Mouse (Mus musculus) heart, adult 10 weeks (tissue): ENCODE results near the gene Lrp10. TPM values are rescaled to one million over a fixed set of nuclear protein-coding genes. Genes with fewer than 3 reads are reported as not detected.

Source experiments
- polyA plus RNA-seq: library from polyadenylated mRNA; stranded (reverse); fragments of 350-450 nt; fragmentation: Illumina TruSeq; extraction: RNeasy Lipid Tissue Mini Kit (QIAGEN cat#74804); gene quantifications from one replicate; pipeline ENCODE4 v1.2.3, GENCODE M21; 2014; ENCODE audit warnings: low read depth, low replicate concordance

The Lrp10 gene
- polyA plus RNA-seq, result 37.3 TPM

DNA sequence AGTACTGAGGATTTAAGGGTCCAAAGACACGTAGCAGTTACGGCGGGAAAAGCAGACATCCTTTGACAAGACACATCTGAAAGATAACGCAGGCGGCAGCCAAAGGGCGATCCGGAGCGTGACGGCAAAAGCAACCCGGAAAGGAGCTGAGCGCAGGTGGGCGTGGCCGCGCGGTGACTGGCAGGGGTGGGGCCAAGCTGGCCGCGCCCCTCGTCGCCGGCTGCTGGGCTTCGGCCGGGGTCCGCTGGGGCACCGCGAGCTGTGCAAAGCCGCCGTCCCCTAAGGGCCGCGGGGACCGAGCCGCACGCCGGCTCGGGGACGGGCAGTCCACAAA, at the start of gene Lrp10:
Gene Lrp10, plus strand, starts transcription at position 179 of the 334 bp plus-strand sequence.

DNA sequence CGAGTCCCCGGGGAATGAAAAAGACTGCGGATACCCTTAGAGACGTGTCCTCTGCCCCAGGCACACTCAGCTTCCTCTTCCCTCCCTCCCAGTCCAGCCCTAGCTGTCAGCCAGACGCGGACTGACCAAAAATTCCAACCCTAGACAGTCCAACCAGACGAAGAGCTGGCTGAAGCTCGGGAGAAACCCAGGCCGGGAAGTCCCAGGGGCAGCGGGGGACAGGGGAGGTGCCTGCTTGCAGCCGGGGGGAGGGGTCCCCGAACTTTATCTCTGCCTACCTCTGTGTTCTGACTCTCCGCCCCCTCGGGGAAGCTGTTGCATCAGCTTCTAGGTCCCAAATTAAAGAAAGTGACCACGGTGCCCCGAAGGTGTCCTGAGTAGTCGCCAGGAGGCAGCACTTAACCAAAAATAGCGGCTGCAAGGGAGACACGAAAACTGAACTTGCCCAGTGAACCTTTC, 46.3 kb upstream of the Lrp10 start, which contains the start of gene Slc7a7:
Gene Slc7a7, minus strand, starts transcription at position 158 of the 459 bp plus-strand sequence.

DNA sequence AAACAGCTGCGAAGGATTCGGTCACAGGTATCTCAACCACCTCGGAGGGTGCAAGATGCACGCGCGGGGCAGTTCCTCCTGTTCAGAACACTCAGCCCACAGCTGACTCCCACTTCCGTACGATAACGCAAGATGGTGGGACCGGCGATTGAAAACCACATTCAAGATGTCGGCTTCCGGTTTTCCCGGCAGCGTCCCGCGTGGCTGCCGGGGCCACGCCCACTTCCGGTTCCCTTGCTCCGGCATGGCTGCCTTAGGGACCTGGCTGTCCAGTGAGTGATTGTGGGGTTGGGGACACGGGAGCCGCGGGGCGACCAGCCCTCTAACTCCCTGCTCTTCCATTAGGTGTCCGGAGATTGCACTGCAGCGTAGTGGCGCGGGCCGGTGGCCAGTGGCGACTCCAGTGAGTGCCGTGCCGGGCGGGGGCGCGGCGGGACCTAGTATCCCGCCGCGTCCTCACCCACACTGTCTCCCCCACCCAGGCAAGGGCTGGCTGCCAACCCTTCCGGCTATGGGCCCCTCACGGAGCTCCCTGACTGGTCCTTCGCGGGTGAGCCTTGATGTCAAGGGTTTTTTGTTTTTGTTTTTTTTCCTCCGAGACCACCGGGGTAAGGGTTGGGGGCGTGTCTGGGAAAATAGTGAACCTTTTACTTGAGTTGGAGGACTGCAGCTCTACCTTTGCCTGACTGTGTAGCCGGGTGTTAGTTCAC, 37.1 kb upstream of the Lrp10 start, which contains the start of gene Mrpl52:
Gene Mrpl52, plus strand, starts transcription at position 221 of the 710 bp plus-strand sequence.

DNA sequence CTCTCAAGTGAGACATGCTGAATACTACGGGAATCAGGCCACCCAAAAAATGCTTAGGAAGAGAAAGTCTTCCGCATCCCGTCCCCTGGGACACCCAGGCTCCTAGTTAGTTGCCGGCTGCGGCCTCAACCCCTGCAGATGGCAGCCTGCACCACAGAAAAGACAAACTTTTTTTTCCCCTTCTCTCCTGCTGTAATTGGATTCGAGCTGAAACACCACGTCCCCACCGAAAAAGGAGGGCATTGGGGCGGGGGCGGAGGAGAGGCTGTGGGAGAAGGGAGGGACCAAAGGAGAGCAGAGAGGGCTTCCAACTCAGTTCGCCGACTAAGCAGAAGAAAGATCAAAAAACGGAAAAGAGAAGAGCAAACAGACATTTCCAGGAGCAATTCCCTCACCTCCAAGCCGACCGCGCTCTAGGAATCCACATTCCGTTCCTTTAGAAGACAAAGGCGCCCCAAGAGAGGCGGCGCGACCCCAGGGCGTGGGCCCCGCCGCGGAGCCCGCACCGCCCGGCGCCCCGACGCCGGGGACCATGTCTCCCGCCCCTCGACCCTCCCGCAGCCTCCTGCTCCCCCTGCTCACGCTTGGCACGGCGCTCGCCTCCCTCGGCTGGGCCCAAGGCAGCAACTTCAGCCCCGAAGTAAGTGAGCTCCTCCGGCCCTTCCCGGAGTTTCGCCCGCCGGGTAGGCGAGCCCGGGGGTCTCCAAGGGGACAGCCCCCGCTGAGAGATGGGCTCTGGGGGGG, 32.4 kb upstream of the Lrp10 start, which contains the start of gene Mmp14:
Gene Mmp14, plus strand, starts transcription at position 279 of the 744 bp plus-strand sequence.

DNA sequence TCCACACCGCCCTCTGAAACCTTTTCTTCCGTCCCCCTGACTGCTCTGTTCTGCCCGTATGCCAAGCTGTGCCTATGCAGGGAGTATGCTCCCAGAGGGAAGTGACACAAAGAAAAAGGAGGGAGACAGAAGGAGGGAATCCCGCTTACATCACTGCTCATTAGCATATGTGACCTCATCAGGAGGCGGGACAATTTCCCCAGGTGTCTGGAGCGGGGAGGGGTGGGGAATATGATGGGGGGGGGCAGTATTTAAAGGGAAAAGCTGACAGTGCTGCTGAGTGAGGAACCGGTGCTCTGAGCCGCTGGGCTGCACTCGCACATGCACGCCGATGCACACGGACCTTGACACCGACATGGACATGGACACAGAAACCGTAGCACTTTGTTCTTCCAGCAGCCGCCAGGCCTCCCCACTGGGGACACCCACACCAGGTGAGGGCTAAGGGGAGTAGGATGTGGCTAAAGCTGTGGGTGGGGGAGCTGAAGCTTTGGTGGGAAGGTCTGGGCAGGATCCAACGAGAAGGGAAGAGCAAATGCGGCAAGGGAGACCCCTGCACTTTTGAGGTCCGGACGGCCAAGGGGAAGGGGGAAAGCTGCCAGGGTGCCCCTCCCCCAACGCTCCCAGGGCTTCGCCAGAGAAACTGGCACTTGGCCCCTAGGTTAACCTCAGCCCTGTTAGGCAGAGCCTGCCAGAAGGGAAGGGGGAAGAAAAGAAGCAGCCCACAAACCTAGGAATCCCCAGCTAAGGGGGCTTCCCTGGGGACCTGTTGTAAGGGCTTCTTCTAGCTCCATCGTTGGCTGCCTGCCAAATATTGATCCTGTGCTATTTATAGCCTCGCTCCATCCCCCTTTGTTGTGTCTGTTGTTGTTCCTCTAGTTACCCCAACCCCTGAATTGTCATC, 12.3 kb downstream of the Lrp10 start, which contains the start of gene Rem2:
Gene Rem2, plus strand, starts transcription at position 160 of the 904 bp plus-strand sequence.

Other genes starting within 250 kb of the Lrp10 start
- gene Dad1, start 210.0 kb upstream of the Lrp10 start, polyA plus RNA-seq, result 110 TPM
- 50.5 TPM for gene Abhd4, start 209.9 kb upstream of the Lrp10 start, polyA plus RNA-seq
- gene Olfr49, start 179.2 kb upstream of the Lrp10 start, polyA plus RNA-seq, result not detected
- gene Oxa1l, start 103.3 kb upstream of the Lrp10 start, polyA plus RNA-seq, result 88.7 TPM
- 13.5 TPM for gene Slc7a7, start 46.4 kb upstream of the Lrp10 start, polyA plus RNA-seq
- gene Mrpl52, start 37.2 kb upstream of the Lrp10 start, polyA plus RNA-seq, result 135 TPM
- gene Mmp14, start 32.5 kb upstream of the Lrp10 start, polyA plus RNA-seq, result 17.9 TPM
- not detected for gene Rem2, start 12.0 kb downstream of the Lrp10 start, polyA plus RNA-seq
- gene Prmt5, start 53.4 kb downstream of the Lrp10 start, polyA plus RNA-seq, result 33.3 TPM
- 4.4 TPM for gene Haus4, start 90.5 kb downstream of the Lrp10 start, polyA plus RNA-seq
- gene Ajuba, start 113.4 kb downstream of the Lrp10 start, polyA plus RNA-seq, result 6.6 TPM
- gene 4931414P19Rik, start 141.9 kb downstream of the Lrp10 start, polyA plus RNA-seq, result 4.7 TPM
- gene Psmb5, start 153.9 kb downstream of the Lrp10 start, polyA plus RNA-seq, result 173 TPM
- not detected for gene Psmb11, start 157.3 kb downstream of the Lrp10 start, polyA plus RNA-seq
- not detected for gene Gm17606, start 176.8 kb downstream of the Lrp10 start, polyA plus RNA-seq
- 0.58 TPM for gene Cdh24, start 177.2 kb downstream of the Lrp10 start, polyA plus RNA-seq
- gene 1700123O20Rik, start 222.1 kb downstream of the Lrp10 start, polyA plus RNA-seq, result 15.0 TPM
- 103 TPM for gene Acin1, start 222.8 kb downstream of the Lrp10 start, polyA plus RNA-seq
- not detected for gene Gm29776, start 234.7 kb downstream of the Lrp10 start, polyA plus RNA-seq
- gene Cebpe, start 248.0 kb downstream of the Lrp10 start, polyA plus RNA-seq, result not detected